Mouse (Mus musculus): ENCODE measurements at regions not wholly inside any gene's neighbourhood (a gene's known extent, or its start where the extent isn't known, plus 50 kb on each side); places are given as distances from the start of the nearest gene placed in this dataset.

DNA sequence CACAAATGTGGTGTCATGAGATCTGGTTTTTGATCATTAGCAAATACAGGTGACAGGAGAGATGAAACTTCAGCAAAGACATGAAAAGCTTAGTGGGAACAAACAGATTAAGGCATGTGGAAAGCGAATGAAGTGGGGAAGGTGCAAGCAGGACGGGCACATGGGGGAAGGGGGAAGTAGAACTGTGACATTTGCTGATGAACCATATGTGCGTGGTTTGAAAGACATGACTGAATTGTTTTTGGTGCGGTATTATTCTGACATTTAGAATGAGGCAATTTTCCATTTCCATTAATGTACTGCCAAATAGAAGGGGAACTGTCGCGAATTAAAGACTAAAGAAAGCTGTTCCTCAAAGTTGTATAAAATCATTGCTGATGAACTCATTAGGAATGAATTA lies 521.5 kb upstream of the Nr3c2 start:
- TF ChIP-seq CTCF (IDR thresholded peaks at IDR 0.05; ENCODE audit: low read depth) (no peak), EP300 (IDR thresholded peaks at IDR 0.05; ENCODE audit: low read depth) (no peak)

Measured in liver, embryonic 14.5 days (tissue).